In the genomic region with DNA sequence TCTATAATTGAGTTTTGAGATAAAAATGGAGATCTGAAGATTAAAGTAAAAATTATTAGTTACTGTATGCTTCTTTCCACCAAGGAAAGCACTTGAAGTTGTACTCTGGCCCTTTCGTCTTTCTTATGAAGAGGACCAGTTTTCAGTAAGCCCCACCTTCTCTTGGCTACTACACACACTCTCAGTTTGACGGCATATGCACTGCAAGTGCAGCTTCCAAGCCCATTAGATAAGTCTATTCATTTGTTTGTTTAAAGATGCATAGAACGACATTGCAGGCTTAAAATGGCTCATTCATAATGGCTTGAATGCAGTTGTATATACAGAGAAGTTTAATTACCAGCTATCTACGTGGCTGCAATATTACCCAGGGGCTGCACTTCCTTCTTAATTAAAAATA, we compare ENCODE assay signal across 17 mouse cellular contexts.
"Had no signal": no experiment of that assay in that cellular context is flagged by ENCODE, and none has a peak within 500 bp of the region (broad histone marks: within the 10 kb centered on the region; RNA-seq: fewer than 3 reads in every experiment).

No protein-coding gene starts in this region.

- H3K9ac ChIP-seq: liver, embryonic 15.5 days; liver, postnatal 0 days; lung, embryonic 15.5 days; neural tube, embryonic 13.5 days had no signal

- ATAC-seq: liver, postnatal 0 days; lung, postnatal 0 days had no signal

- H3K4me2 ChIP-seq: liver, embryonic 15.5 days; lung, embryonic 15.5 days; midbrain, embryonic 11.5 days; neural tube, embryonic 13.5 days had no signal

- H3K4me1 ChIP-seq: liver, embryonic 15.5 days; lung, embryonic 15.5 days; megakaryocyte, embryonic 14.5 days; neural tube, embryonic 13.5 days had no signal

- DNase-seq: liver, postnatal 0 days; lung, adult 2 months; lung, postnatal 14 days; lung, postnatal 36 days; midbrain, embryonic 14.5 days; right cerebral cortex, postnatal 14 days; spleen, adult 18-20 months; thymus, adult 18-20 months; thymus, postnatal 14 days; thymus, postnatal 36 days had no signal

- H3K27me3 ChIP-seq: liver, embryonic 15.5 days; lung, embryonic 15.5 days; megakaryocyte, embryonic 14.5 days; neural tube, embryonic 13.5 days had no signal

- H3K36me3 ChIP-seq: liver, embryonic 15.5 days; lung, embryonic 15.5 days; neural tube, embryonic 13.5 days had no signal

- H3K4me3 ChIP-seq: liver, embryonic 15.5 days; lung, embryonic 15.5 days; megakaryocyte, embryonic 14.5 days; neural tube, embryonic 13.5 days had no signal

- H3K9me3 ChIP-seq: liver, embryonic 15.5 days; lung, embryonic 15.5 days; megakaryocyte, embryonic 14.5 days; neural tube, embryonic 13.5 days had no signal

- H3K27ac ChIP-seq: liver, embryonic 15.5 days; lung, embryonic 15.5 days; macrophage; neural tube, embryonic 13.5 days had no signal
